Mouse (Mus musculus) stomach, adult 2 months (tissue): Measurements from ENCODE around the gene Gm11596. TPM values are rescaled to one million over a fixed set of nuclear protein-coding genes. Genes with fewer than 3 reads are reported as not detected.

Experiments used
- polyA plus RNA-seq: library from polyadenylated mRNA; depleted of rRNA; stranded (reverse); fragments of >200 nt; gene quantifications from 2 replicates; pipeline ENCODE4 v1.2.3, GENCODE M21; 2012; rRNA removed

Gene Gm11596
- polyA plus RNA-seq = not detected in 2 replicates

GRCm38 (mm10) chr11:99793367-99793766 is at the start of gene Gm11596:
Gene Gm11596 (minus strand): TSS chr11:99793467.

GRCm38 (mm10) chr11:99837966-99838365 is 44.7 kb upstream of the Gm11596 start, which contains the start of gene 2300003K06Rik:
Gene 2300003K06Rik (minus strand): TSS chr11:99838066.

GRCm38 (mm10) chr11:99815566-99815965 is 22.3 kb upstream of the Gm11596 start, which contains the start of gene Gm11564:
Gene Gm11564 (minus strand): TSS chr11:99815666.

GRCm38 (mm10) chr11:99809792-99810191 is 16.5 kb upstream of the Gm11596 start, which contains the start of gene Krtap4-13:
Gene Krtap4-13 (minus strand): TSS chr11:99809892.

GRCm38 (mm10) chr11:99804346-99804745 is 11.1 kb upstream of the Gm11596 start, which contains the start of gene Gm11554:
Gene Gm11554 (minus strand): TSS chr11:99804446.

GRCm38 (mm10) chr11:99798832-99799231 is 5.6 kb upstream of the Gm11596 start, which contains the start of gene Gm11569:
Gene Gm11569 (minus strand): TSS chr11:99798932.

GRCm38 (mm10) chr11:99784900-99785299 is 8.4 kb downstream of the Gm11596 start, which contains the start of gene Krtap4-9:
Gene Krtap4-9 (plus strand): TSS chr11:99785200.

GRCm38 (mm10) chr11:99780604-99781003 is 12.7 kb downstream of the Gm11596 start, which contains the start of gene Krtap4-8:
Gene Krtap4-8 (minus strand): TSS chr11:99780704.

GRCm38 (mm10) chr11:99772813-99773212 is 20.5 kb downstream of the Gm11596 start, which contains the start of gene Gm11595:
Gene Gm11595 (minus strand): TSS chr11:99772913.

Other genes starting within 250 kb of the Gm11596 start
- 0.44 TPM in 1 of 2 replicates, not detected in the other for gene Krtap3-3, start 242.6 kb downstream of the Gm11596 start, polyA plus RNA-seq
- 0.81 and 3.3 TPM in 2 replicates for gene Krtap3-2, start 236.6 kb downstream of the Gm11596 start, polyA plus RNA-seq
- gene Gm11939, start 234.0 kb downstream of the Gm11596 start, polyA plus RNA-seq = not detected in 2 replicates
- gene Krtap3-1, start 226.8 kb downstream of the Gm11596 start, polyA plus RNA-seq = not detected in 2 replicates
- not detected in 2 replicates for gene Krtap1-5, start 212.5 kb downstream of the Gm11596 start, polyA plus RNA-seq
- 0.21 TPM in 1 of 2 replicates, not detected in the other for gene Krtap1-4, start 209.8 kb downstream of the Gm11596 start, polyA plus RNA-seq
- not detected in 2 replicates for gene Krtap1-3, start 202.1 kb downstream of the Gm11596 start, polyA plus RNA-seq
- gene Krtap9-3, start 195.4 kb downstream of the Gm11596 start, polyA plus RNA-seq = not detected in 2 replicates
- not detected in 2 replicates for gene Gm11938, start 190.2 kb downstream of the Gm11596 start, polyA plus RNA-seq
- not detected in 2 replicates for gene Gm11937, start 183.3 kb downstream of the Gm11596 start, polyA plus RNA-seq
- gene Krtap2-4, start 178.6 kb downstream of the Gm11596 start, polyA plus RNA-seq = not detected in 2 replicates
- not detected in 2 replicates for gene Gm11562, start 173.0 kb downstream of the Gm11596 start, polyA plus RNA-seq
- not detected in 2 replicates for gene Krtap4-1, start 165.2 kb downstream of the Gm11596 start, polyA plus RNA-seq
- gene Krtap4-2, start 158.4 kb downstream of the Gm11596 start, polyA plus RNA-seq = not detected in 2 replicates
- not detected in 2 replicates for gene Krtap4-7, start 149.4 kb downstream of the Gm11596 start, polyA plus RNA-seq
- gene Gm11555, start 143.2 kb downstream of the Gm11596 start, polyA plus RNA-seq = not detected in 2 replicates
- gene Gm11563, start 134.5 kb downstream of the Gm11596 start, polyA plus RNA-seq = not detected in 2 replicates
- gene Krtap4-6, start 127.5 kb downstream of the Gm11596 start, polyA plus RNA-seq = not detected in 2 replicates
- gene Gm14190, start 102.7 kb downstream of the Gm11596 start, polyA plus RNA-seq = not detected in 2 replicates
- not detected in 2 replicates for gene Gm14180, start 59.2 kb downstream of the Gm11596 start, polyA plus RNA-seq
- not detected in 2 replicates for gene Gm11595, start 20.6 kb downstream of the Gm11596 start, polyA plus RNA-seq
- not detected in 2 replicates for gene Krtap4-8, start 12.8 kb downstream of the Gm11596 start, polyA plus RNA-seq
- gene Krtap4-9, start 8.3 kb downstream of the Gm11596 start, polyA plus RNA-seq = not detected in 2 replicates
- not detected in 2 replicates for gene Gm11569, start 5.5 kb upstream of the Gm11596 start, polyA plus RNA-seq
- gene Gm11554, start 11.0 kb upstream of the Gm11596 start, polyA plus RNA-seq = 0.25 TPM in 1 of 2 replicates, not detected in the other
- gene Krtap4-13, start 16.4 kb upstream of the Gm11596 start, polyA plus RNA-seq = 0.36 TPM in 1 of 2 replicates, not detected in the other
- gene Gm11564, start 22.2 kb upstream of the Gm11596 start, polyA plus RNA-seq = not detected in 2 replicates
- not detected in 2 replicates for gene 2300003K06Rik, start 44.6 kb upstream of the Gm11596 start, polyA plus RNA-seq
- not detected in 2 replicates for gene Krtap4-16, start 58.1 kb upstream of the Gm11596 start, polyA plus RNA-seq
- gene Gm11568, start 64.5 kb upstream of the Gm11596 start, polyA plus RNA-seq = not detected in 2 replicates
- not detected in 2 replicates for gene Gm11559, start 71.0 kb upstream of the Gm11596 start, polyA plus RNA-seq
- not detected in 2 replicates for gene Krtap9-1, start 79.9 kb upstream of the Gm11596 start, polyA plus RNA-seq
- gene Gm11567, start 85.7 kb upstream of the Gm11596 start, polyA plus RNA-seq = not detected in 2 replicates
- not detected in 2 replicates for gene Krtap31-1, start 114.5 kb upstream of the Gm11596 start, polyA plus RNA-seq
- not detected in 2 replicates for gene Gm11565, start 121.3 kb upstream of the Gm11596 start, polyA plus RNA-seq
- gene Krtap31-2, start 142.8 kb upstream of the Gm11596 start, polyA plus RNA-seq = not detected in 2 replicates
- not detected in 2 replicates for gene Krtap9-5, start 155.0 kb upstream of the Gm11596 start, polyA plus RNA-seq
- not detected in 2 replicates for gene Krtap29-1, start 185.6 kb upstream of the Gm11596 start, polyA plus RNA-seq
- not detected in 2 replicates for gene Krtap16-1, start 193.1 kb upstream of the Gm11596 start, polyA plus RNA-seq
- gene Krtap17-1, start 200.5 kb upstream of the Gm11596 start, polyA plus RNA-seq = not detected in 2 replicates
- gene Krt33a, start 222.7 kb upstream of the Gm11596 start, polyA plus RNA-seq = not detected in 2 replicates
- gene Krt33b, start 236.4 kb upstream of the Gm11596 start, polyA plus RNA-seq = not detected in 2 replicates
- gene Krt34, start 248.1 kb upstream of the Gm11596 start, polyA plus RNA-seq = not detected in 2 replicates